Mouse (Mus musculus) mouse embryonic stem cell (cell line): ENCODE data around the gene Cast.

ENCODE experiments used
- in situ Hi-C, 2 experiments: fragments of 300-500 bp; cut with MboI; formaldehyde crosslinking; loops; 1 replicate in 1 of 2; 3 replicates in 1 of 2; pipeline ENCODE4 v1.14.3; 2019 to 2020; ENCODE audit warnings: low sequenced_read_pairs in 2 of 2, low pct_unique_long_range_greater_than_20kb in 1 of 2, mixed read lengths in 1 of 2; ENCODE audit not compliant: unreplicated experiment in 1 of 2

Cast gene

DNA sequence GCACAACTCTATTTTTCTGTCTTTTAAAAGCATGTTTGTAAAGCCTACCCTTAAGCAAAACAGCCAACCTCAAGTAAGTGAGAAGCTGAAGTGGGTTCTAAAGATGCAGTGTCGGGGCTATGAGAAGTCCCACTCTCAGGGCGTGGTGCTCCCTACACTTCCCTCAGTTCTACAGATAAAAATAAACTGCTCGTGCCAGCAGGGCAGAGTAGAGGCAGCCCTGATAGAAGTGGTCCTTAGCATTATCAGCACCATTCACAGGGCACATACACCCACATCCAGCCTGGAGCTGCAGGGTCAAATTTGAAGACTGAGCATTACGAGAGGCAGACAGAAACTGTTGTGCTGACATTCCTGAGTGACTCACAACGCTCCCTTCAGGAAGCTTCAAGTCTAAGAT is 72.8 kb downstream of the Cast start:
- in situ Hi-C loops, result no loop called here

DNA sequence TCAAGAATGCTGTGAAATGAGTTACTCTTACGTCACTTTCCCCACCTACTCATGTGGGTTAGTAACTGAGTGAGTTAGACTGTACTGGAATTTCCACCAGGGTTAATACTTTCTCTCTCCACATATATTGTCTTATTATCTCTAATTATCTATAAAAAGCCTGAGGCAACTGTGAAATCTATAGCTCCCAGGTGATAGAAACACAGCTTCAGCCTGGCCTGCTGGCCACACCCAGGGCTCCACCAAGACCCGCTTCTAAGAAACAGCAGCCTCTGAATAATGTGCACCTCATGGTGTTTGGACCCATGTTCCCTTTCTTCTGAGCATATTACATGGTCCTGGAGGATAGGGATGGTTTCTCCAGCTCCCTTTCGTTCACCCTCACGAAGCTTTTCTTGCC is 74.9 kb downstream of the Cast start:
- in situ Hi-C loops, result no loop called here

DNA sequence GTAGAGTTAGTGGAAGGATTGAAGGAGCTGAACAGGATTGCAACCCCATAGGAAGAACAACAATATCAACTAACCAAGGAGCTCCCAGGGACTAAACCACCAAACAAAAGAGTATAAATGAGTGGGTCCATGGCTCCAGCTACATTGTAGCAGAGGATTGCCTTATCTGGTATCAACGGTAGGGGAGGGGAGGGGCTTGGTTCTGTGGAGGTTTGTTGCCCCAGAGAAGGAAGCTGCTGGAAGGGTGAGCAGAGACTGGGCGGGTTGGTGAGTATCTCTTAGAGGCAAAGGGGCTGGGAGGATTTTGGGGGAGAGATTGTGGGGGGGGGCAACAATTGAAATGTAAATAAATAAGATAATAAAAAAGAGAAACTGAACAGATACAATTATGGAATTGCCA is 89.6 kb downstream of the Cast start:
- in situ Hi-C loops, result no loop called here

DNA sequence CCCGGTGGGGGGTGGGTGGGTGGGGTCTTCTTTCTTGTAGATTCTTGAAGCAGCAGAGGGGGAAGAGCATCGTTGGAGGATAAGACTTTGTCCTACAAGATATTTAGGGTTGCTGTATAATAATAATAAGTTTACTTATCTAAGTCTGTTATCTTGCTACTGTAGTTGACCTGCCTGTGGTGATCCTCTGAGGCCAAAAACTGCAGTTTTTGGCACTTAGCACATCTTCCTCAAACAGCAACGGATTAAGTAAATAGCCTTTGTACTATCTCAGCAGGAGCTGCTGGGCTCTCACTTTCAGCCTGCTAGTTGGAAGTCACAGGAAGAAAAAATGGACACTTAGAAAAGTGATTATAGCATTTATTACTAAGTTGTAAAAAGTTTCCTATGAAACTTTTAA is 112.4 kb downstream of the Cast start:
- in situ Hi-C loops, result no loop called here

DNA sequence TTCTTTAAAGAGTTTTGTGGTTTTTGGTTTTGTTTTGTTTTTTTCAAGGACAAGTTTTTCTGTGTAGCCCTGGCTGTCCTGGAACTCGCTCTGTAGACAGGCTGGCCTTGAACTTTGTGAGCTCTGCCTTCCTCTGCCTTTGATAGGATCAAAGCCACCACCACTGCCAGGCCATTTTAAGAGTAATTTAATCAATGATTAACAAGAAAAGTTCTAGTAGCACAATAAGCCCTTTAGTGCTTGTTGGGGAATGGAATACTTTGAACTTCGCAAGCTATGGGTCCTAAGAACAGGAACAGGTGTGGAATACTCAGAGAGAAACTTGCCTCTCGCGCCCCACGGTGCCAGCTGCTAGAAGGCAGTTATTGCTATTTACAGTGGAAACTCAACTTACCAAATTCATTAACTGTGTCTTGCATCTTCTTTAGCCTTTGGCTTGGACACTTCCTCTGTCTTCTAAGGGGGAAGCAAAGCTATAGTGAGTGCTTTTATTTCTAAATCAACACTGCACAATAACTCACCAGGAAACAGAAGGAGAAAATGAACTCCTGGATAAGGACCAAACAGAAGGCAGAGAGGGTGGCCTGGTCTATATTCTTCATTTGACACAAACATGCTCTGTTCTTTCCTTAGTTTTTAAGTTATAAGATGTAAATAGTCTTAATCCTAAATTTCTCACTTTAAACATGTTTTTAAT is 113.0 kb downstream of the Cast start:
- in situ Hi-C loops, result no loop called here
